Mouse (Mus musculus) midbrain, embryonic 15.5 days (tissue): ENCODE measurements around the gene Map3k15. TPM values are rescaled to one million over a fixed set of nuclear protein-coding genes. Genes with fewer than 3 reads are reported as not detected.
A peak's percentile ranks its signal among the peaks of the same experiment; 100 is the strongest.

Experiments
- ATAC-seq: fragments of 200-750 bp; cut with Nextera tagmentation; replicated peaks from 2 replicates; pipeline ENCODE4 v1.8.0; 2017; ENCODE audit warnings: moderate TSS enrichment
- H3K27ac ChIP-seq: fragments of 300-500 bp; sonication (generic); 2 replicates; pipeline ENCODE4 v1.5.1; 2015; ENCODE audit warnings: mild to moderate bottlenecking, inconsistent platforms
- H3K27me3 ChIP-seq: fragments of 300-500 bp; sonication (generic); replicated peaks from 2 replicates; pipeline ENCODE4 v1.6.1; 2015; ENCODE audit warnings: inconsistent platforms
- H3K36me3 ChIP-seq: fragments of 300-500 bp; sonication (generic); replicated peaks from 2 replicates; pipeline ENCODE4 v1.6.1; 2015; ENCODE audit warnings: inconsistent platforms
- H3K4me1 ChIP-seq: fragments of 300-500 bp; sonication (generic); 2 replicates; pipeline ENCODE4 v1.6.1; 2015; ENCODE audit warnings: inconsistent platforms
- H3K4me2 ChIP-seq: fragments of 300-500 bp; sonication (generic); 2 replicates; pipeline ENCODE4 v1.6.1; 2015; ENCODE audit warnings: inconsistent platforms, mild to moderate bottlenecking, moderate library complexity
- H3K4me3 ChIP-seq: fragments of 300-500 bp; sonication (generic); 2 replicates; pipeline ENCODE4 v1.5.1; 2015; ENCODE audit warnings: mild to moderate bottlenecking, inconsistent platforms
- H3K9ac ChIP-seq: fragments of 300-500 bp; sonication (generic); 2 replicates; pipeline ENCODE4 v1.6.1; 2015; ENCODE audit warnings: mild to moderate bottlenecking, inconsistent platforms
- H3K9me3 ChIP-seq: fragments of 300-500 bp; sonication (generic); 2 replicates; pipeline ENCODE4 v1.6.1; 2016; ENCODE audit warnings: inconsistent platforms
- WGBS: fragments of 180-500 bp; shearing (Covaris S2); methylation state at CpG from one replicate; pipeline ENCODE4 v1.1.7; 2015; ENCODE audit warnings: mixed read lengths; 5-methylcytosine and 5-hydroxymethylcytosine counted together
- polyA plus RNA-seq: library from polyadenylated mRNA; unstranded; fragments of >200 nt; fragmentation: Nextera tagmentation; extraction: Ambion mirVana; gene quantifications from 2 replicates; pipeline ENCODE4 v1.2.1, GENCODE M21; 2015

Map3k15 gene
- 0.15 and 0.19 TPM in 2 replicates for polyA plus RNA-seq

DNA sequence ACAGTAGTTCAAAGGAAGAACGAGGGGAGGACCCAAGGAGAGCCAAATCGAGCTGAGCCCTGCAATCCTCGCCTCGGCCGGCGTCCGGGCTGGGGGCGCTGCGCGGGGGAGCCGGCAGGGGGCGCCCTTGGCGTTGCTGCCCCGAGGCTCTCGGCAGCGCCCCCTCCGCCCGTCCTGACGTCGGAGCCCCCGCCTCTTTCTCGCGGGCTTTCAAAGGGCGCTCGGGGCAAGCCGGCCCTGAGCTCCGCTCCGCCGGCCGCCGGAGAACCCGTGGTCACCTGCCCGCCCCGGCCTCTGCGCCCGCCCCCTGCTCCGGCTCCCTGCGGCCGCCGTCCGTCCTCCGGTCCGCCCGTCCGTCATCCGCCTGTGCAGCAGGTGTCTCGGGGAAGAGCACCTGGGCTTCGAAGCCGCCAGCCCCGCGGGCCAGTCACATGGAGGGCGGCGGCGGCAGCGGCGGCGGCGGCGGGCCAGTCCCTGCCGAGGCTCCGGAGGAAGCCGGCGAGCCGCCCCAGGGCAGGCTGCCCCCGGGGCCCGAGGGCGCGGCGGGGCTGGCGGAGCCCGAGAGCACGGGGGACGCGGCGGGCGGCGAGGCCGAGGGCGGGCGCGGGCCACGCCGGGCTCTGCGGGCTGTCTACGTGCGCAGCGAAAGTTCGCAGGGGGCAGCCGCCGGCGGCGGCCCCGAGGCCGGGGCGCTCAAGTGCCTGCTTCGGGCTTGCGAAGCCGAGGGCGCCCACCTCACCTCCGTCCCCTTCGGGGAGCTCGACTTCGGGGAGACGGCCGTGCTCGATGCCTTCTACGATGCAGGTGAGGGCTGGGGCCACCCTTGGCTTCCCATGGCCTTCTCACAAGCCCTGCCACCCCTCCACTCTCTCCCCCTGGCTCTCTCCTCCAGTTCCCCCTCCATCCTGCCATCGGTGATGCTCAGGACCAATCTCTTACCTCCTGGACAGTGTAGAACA is at the start of gene Map3k15:
Gene Map3k15, plus strand, starts transcription at position 432 of the 959 bp plus-strand sequence.
- Histone ChIP-seq H3K9ac (peak within 1 kb of the TSS; percentile 14; the same call in 1 of the 2 replicates), H3K4me1 (0 out of 2 replicates have a peak, but pooled peaks cover 3% of the 10 kb centered on the region), H3K27ac (no peak within 1 kb of the TSS)

DNA sequence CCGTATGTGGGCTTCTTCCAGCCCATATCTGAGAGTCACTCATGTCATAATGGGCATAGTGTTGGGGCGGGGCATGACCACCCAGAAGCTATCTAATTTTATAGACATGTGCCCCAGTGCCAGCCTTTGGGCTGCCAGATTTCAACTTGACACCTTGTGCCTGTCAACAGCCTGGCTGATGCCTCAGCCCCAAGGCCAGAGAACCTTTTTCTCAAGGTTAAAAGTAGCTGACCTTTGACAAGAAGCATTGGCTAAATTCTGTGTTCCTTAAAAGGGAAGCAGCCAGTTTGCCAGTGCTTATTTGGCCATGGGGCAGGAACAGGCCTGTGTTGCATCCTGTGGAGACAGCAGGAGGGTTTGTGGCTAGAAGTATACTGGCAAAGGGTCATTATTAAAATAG is 45.7 kb upstream of the Map3k15 start:
- H3K4me2 ChIP-seq = no peak overlapping the region
- H3K27me3 ChIP-seq = 0 out of 2 replicates have a peak, but pooled peaks cover 6% of the 10 kb centered on the region
- H3K9me3 ChIP-seq = no peaks in the 10 kb centered on the region
- no peak overlapping the region for H3K27ac ChIP-seq
- 91% methylated on average over 2 of the region's 2 CpGs for WGBS
- ATAC-seq = no peak
- H3K4me3 ChIP-seq = no peak overlapping the region
- no peaks in the 10 kb centered on the region for H3K36me3 ChIP-seq
- H3K4me1 ChIP-seq = no peaks in the 10 kb centered on the region
- no peak overlapping the region for H3K9ac ChIP-seq

More for the DNA sequence above, at the start of gene Map3k15:
- ATAC-seq = peak; percentile 69
- Histone ChIP-seq H3K9me3 (no peaks in the 10 kb centered on the region), H3K27me3 (peaks cover 18% of the 10 kb centered on the region; the same call in 1 of the 2 replicates), H3K4me2 (peak within 1 kb of the TSS; percentile 73), H3K4me3 (peak within 1 kb of the TSS; percentile 46), H3K36me3 (no peaks in the 10 kb centered on the region)
- WGBS = 29% methylated on average over 65 of the region's 108 CpGs

GRCm38 (mm10) chrX:159943586-159943985 is 44.6 kb upstream of the Map3k15 start:
- no peak overlapping the region for H3K4me2 ChIP-seq
- no peaks in the 10 kb centered on the region for H3K36me3 ChIP-seq
- H3K4me1 ChIP-seq = no peaks in the 10 kb centered on the region
- H3K9ac ChIP-seq = no peak overlapping the region
- H3K9me3 ChIP-seq = no peaks in the 10 kb centered on the region
- ATAC-seq = no peak
- 82% methylated on average over 1 of the region's 1 CpGs for WGBS
- H3K4me3 ChIP-seq = no peak overlapping the region
- no peak overlapping the region for H3K27ac ChIP-seq
- 0 out of 2 replicates have a peak, but pooled peaks cover 6% of the 10 kb centered on the region for H3K27me3 ChIP-seq

DNA sequence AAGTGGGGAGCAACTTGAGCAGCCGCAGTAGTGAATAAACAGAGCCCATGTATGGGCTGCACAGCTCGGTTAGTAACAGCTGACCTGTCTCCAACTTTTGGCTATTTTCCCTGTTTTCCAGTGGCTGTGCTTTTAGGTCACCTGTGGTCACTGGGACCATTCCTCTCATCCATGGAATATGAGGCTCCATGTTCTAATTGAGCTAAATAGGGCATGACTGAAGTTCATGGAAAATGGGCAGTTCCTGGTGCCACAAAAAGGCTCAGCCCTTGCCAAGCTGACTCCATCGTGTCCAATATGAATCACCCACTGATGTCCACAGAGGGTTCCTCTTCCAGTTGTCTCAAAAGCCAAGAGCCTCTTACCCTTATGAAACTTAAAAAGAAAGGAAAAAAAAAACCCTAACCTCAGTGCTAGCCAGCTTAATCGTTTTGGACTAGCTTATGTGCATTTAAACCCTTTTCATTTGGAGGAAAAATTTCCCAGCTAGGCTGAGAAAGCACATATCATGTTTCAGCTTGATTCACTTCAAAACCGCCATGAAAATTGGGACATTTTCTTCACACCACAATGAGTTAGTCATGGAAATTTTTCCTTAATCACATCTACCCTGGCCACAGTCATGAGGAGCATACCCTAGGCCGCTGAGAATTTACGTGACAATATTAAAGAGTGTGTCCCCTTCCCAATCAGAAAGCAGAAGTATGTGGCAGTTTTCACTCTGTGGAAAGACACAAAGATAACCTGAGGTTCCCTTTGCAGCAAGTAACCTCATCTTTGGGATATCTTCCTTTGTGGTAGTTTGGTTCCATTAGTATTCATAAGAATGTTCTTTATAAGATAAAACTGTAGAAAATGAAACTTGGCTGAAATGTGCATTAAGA is 34.4 kb upstream of the Map3k15 start:
- H3K27ac ChIP-seq = no peak overlapping the region
- H3K36me3 ChIP-seq = no peaks in the 10 kb centered on the region
- H3K4me3 ChIP-seq = no peak overlapping the region
- no peak for ATAC-seq
- peaks cover 8% of the 10 kb centered on the region; the same call in 1 of the 2 replicates for H3K27me3 ChIP-seq
- H3K4me2 ChIP-seq = no peak overlapping the region
- H3K9me3 ChIP-seq = no peaks in the 10 kb centered on the region
- no peak overlapping the region for H3K9ac ChIP-seq
- H3K4me1 ChIP-seq = no peaks in the 10 kb centered on the region
- WGBS = 81% methylated on average over 7 of the region's 7 CpGs

GRCm38 (mm10) chrX:159954430-159954779 is 33.8 kb upstream of the Map3k15 start:
- Histone ChIP-seq H3K4me1 (no peaks in the 10 kb centered on the region), H3K27ac (no peak overlapping the region), H3K27me3 (peaks cover 8% of the 10 kb centered on the region; the same call in 1 of the 2 replicates), H3K9me3 (no peaks in the 10 kb centered on the region), H3K36me3 (no peaks in the 10 kb centered on the region), H3K4me2 (no peak overlapping the region), H3K4me3 (no peak overlapping the region), H3K9ac (no peak overlapping the region)
- 67% methylated on average over 4 of the region's 4 CpGs for WGBS
- no peak for ATAC-seq

- H3K36me3 ChIP-seq = no peaks in the 10 kb centered on the region
- no peak for ATAC-seq
- H3K9ac ChIP-seq = no peak overlapping the region
- no peak overlapping the region for H3K4me2 ChIP-seq
- WGBS = 91% methylated on average over 6 of the region's 6 CpGs
- H3K4me1 ChIP-seq = no peaks in the 10 kb centered on the region
- H3K27ac ChIP-seq = no peak overlapping the region
- no peak overlapping the region for H3K4me3 ChIP-seq
- H3K9me3 ChIP-seq = no peaks in the 10 kb centered on the region
- H3K27me3 ChIP-seq = peaks cover 8% of the 10 kb centered on the region; the same call in 1 of the 2 replicates
These were observed 32.8 kb upstream of the Map3k15 start for GRCm38 (mm10) chrX:159955433-159955832.

DNA sequence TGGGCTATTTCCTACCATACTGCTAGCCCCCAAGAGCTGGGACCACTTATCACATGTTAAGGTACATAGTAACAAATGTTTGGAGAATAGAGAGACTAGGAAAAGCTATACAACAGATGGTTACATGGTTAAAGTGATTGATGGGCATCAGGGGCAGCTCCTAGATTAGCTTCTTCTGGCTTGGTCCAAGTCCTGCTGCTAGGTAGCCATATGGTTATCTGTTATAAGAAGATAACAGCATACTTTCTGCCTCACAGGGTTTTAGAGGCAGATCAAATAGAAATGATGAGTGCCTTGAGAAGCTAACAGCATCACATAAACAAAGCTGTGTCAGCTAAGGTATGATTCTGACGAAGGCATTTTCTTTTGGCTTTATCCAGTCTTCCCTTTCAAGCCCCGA is 26.8 kb upstream of the Map3k15 start:
- no peak overlapping the region for H3K9ac ChIP-seq
- no peak overlapping the region for H3K4me2 ChIP-seq
- H3K27ac ChIP-seq = no peak overlapping the region
- no peaks in the 10 kb centered on the region; the same call in 1 of the 2 replicates for H3K27me3 ChIP-seq
- H3K36me3 ChIP-seq = no peaks in the 10 kb centered on the region
- no peak for ATAC-seq
- H3K4me1 ChIP-seq = no peaks in the 10 kb centered on the region
- WGBS = 73% methylated on average over 2 of the region's 2 CpGs
- H3K4me3 ChIP-seq = no peak overlapping the region
- no peaks in the 10 kb centered on the region for H3K9me3 ChIP-seq

DNA sequence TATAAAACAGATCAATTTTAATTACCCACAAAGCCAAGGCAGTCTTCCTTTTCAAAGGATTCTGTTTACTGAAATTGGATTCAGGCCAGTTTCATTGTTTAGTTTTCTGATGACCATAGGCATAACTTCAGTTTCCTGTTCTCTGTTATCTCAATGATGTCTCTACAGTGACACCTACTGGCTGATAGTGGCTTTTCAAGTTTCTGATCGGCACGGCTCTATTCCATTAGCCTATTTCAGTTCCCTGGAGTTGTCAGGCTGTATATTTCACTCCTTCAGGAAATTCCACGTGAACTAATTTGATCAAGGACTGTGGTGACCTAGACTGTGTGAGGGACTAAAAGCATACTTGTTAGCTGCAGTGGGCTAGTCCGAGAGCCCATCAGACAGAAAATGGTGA is 25.0 kb upstream of the Map3k15 start:
- H3K4me2 ChIP-seq = no peak overlapping the region
- H3K27me3 ChIP-seq = peaks cover 2% of the 10 kb centered on the region; the same call in 1 of the 2 replicates
- no peaks in the 10 kb centered on the region for H3K9me3 ChIP-seq
- no peaks in the 10 kb centered on the region for H3K4me1 ChIP-seq
- 30% methylated on average over 4 of the region's 4 CpGs for WGBS
- H3K9ac ChIP-seq = no peak overlapping the region
- no peak overlapping the region for H3K4me3 ChIP-seq
- peak; percentile 80 for ATAC-seq
- no peak overlapping the region for H3K27ac ChIP-seq
- no peaks in the 10 kb centered on the region for H3K36me3 ChIP-seq

DNA sequence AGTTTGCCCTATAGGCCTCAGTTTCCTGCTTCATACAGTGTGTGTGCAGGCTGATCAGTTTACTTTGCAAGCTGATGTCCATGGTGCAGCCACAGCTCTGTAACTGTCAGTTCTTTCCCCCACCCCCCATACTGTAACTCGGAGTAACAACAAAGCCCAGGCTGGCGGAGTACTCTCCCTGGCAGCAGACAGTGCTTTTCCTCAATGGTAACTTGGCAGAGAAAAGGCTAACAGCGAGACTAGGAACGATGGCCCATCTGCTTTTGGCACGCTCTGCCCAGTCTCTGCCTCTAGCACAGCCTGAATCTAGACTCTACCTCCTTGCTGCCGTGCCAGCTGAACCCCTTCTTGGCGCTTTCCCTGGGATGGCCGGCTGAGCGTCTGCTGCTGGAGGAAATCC is 24.3 kb upstream of the Map3k15 start:
- Histone ChIP-seq H3K27ac (no peak overlapping the region), H3K4me2 (no peak overlapping the region), H3K9ac (no peak overlapping the region), H3K36me3 (no peaks in the 10 kb centered on the region), H3K27me3 (peaks cover 2% of the 10 kb centered on the region; the same call in 1 of the 2 replicates), H3K4me1 (no peaks in the 10 kb centered on the region), H3K4me3 (no peak overlapping the region), H3K9me3 (no peaks in the 10 kb centered on the region)
- WGBS = 86% methylated on average over 9 of the region's 9 CpGs
- ATAC-seq = peak; percentile 55; the same call in 1 of the 2 replicates

- no peak for ATAC-seq
- Histone ChIP-seq H3K4me2 (no peak overlapping the region), H3K4me1 (no peaks in the 10 kb centered on the region), H3K27me3 (0 out of 2 replicates have a peak, but pooled peaks cover 2% of the 10 kb centered on the region), H3K9me3 (no peaks in the 10 kb centered on the region), H3K36me3 (no peaks in the 10 kb centered on the region), H3K9ac (no peak overlapping the region), H3K27ac (no peak overlapping the region), H3K4me3 (no peak overlapping the region)
- 95% methylated on average over 2 of the region's 2 CpGs for WGBS
These were observed 19.2 kb upstream of the Map3k15 start for GRCm38 (mm10) chrX:159969025-159969424.

DNA sequence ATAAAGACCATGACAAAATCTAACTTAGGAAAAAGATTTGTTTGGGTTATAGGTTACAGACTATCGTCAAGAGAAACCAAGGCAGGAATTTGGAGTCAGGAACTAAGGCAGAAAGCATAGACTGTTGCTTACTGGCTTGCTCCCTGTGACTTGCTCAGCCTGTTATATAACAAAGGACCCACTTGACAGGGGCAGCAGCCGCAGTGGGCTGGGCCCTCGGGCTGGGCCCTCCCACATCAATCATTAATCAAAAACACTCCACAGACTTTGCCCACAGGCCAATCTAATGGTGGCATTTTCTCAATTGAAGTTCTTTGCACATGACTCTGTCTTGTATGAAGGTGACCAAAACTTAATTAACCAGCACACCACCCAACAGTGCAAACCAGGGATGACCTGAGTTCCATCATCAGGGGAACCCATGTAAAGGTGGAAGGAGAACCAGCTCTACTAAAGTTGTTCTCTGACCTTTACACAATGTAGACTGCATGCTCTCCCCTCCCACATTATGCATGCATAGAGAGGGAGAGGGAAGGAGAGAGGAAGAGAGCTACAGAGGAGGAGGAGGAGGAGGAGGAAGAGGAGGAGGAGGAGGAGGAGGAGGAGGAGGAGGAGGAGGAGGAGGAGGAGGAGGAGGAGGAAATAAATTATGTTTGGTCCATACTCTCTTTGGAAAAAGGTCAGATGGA is 17.0 kb upstream of the Map3k15 start:
- 0 out of 2 replicates have a peak, but pooled peaks cover 2% of the 10 kb centered on the region for H3K27me3 ChIP-seq
- H3K4me3 ChIP-seq = no peak overlapping the region
- H3K9ac ChIP-seq = no peak overlapping the region
- no peak overlapping the region for H3K4me2 ChIP-seq
- no peaks in the 10 kb centered on the region for H3K36me3 ChIP-seq
- H3K27ac ChIP-seq = no peak overlapping the region
- no peak for ATAC-seq
- 69% methylated on average over 3 of the region's 3 CpGs for WGBS
- no peaks in the 10 kb centered on the region for H3K4me1 ChIP-seq
- H3K9me3 ChIP-seq = no peaks in the 10 kb centered on the region
